In the genomic region with DNA sequence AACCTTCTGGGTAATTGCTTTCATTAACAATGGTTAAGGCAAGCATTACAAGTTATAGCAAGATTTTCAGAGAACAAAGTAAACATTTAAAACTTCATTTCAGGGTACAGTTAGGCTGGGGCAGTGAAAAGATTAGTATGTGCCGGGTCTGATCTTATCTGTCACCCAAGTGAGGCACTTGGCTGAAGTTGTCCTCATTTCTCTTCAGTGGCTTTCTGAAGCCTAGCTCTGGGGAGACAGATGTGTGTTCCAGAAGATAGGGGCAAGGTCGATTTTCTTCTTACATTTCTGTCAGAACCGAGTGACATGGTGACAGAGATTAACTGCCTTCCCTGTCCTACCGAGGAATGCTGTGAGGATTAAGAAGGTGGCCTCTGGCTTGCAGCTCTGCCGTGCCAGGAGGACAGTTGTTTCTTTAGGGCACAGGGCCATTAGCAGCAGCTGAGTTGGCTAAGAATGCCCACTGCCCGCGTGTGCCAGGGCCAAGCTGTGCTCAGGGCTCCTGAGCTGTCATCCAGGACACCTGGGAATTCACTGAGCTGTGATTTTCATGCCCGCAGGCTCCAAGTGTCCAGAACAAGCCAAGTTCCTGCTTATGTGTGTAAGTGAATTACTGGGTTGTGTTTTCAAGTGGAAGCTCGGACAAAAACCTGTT, we compare ENCODE assay signal across 8 mouse cellular contexts.
DNase-seq lines count a peak whose midpoint lies in the region; ATAC-seq and TF ChIP-seq lines count a peak whose summit lies in the region.
"Had no signal": no experiment of that assay in that cellular context is flagged by ENCODE, and none has a peak within 500 bp of the region (broad histone marks: within the 10 kb centered on the region; RNA-seq: fewer than 3 reads in every experiment).

No protein-coding gene starts in this region.

- TF ChIP-seq CTCF in thymus, adult 2 months (IDR thresholded peaks at IDR 0.05; ENCODE audit: borderline replicate concordance, control insufficient read depth, extremely low read depth, insufficient read depth, low read length, poor library complexity): no peak

- H3K27ac ChIP-seq in heart, embryonic 14.5 days (replicated peaks in 1 of 2; ENCODE audit: control insufficient read depth in 1 of 2, insufficient read depth in 1 of 2, low read depth in 2 of 2, low read length in 2 of 2): no peak overlapping the region
- H3K27ac ChIP-seq in thymus, adult 2 months (ENCODE audit: control insufficient read depth, insufficient read depth, low read length): no peak overlapping the region
- H3K27ac ChIP-seq: limb, embryonic 12.5 days had no signal

- H3K9ac ChIP-seq in heart, embryonic 14.5 days (ENCODE audit: low read length): peak overlapping the region; percentile 41; the same call in 1 of the 2 replicates
- H3K9ac ChIP-seq: limb, embryonic 12.5 days had no signal

- H3K4me1 ChIP-seq in heart, embryonic 14.5 days (ENCODE audit: control insufficient read depth in 2 of 2, insufficient read depth in 2 of 2, low read length in 2 of 2): peaks cover 8 to 31% of the 10 kb centered on the region in 2 experiments
- H3K4me1 ChIP-seq in thymus, adult 2 months (replicated peaks; ENCODE audit: control insufficient read depth, insufficient read depth, low read length): peaks cover 3% of the 10 kb centered on the region; the same call in 1 of the 2 replicates
- H3K4me1 ChIP-seq: limb, embryonic 12.5 days had no signal

- H3K27me3 ChIP-seq in heart, embryonic 14.5 days (ENCODE audit: control insufficient read depth, insufficient read depth, low read length): no peaks in the 10 kb centered on the region
- no peaks in the 10 kb centered on the region for H3K27me3 ChIP-seq in thymus, adult 2 months (ENCODE audit: control insufficient read depth, insufficient read depth, low read length)
- H3K27me3 ChIP-seq: limb, embryonic 12.5 days had no signal

- TF ChIP-seq POLR2A in thymus, adult 2 months (IDR thresholded peaks at IDR 0.05; ENCODE audit: control insufficient read depth, extremely low read depth, insufficient read depth, low read length, poor library complexity): no peak

- H3K9me3 ChIP-seq in heart, embryonic 14.5 days (ENCODE audit: control insufficient read depth, low read length): no peaks in the 10 kb centered on the region
- H3K9me3 ChIP-seq: limb, embryonic 12.5 days had no signal

- H3K4me2 ChIP-seq in heart, embryonic 14.5 days (ENCODE audit: low read length): no peak overlapping the region
- H3K4me2 ChIP-seq: limb, embryonic 12.5 days had no signal

- WGBS in heart, embryonic 14.5 days: 43% methylated on average over 9 of the region's 9 CpGs
- WGBS in thymus, adult 2 months: 88% methylated on average over 9 of the region's 9 CpGs

- no peak for ATAC-seq in heart, embryonic 14.5 days (ENCODE audit: insufficient number of reproducible peaks, insufficient read depth, low FRiP score, low read depth)

- no peak overlapping the region for H3K4me3 ChIP-seq in heart, embryonic 14.5 days (ENCODE audit: control insufficient read depth in 1 of 2, insufficient read depth in 1 of 2, low read depth in 1 of 2, low read length in 2 of 2)
- H3K4me3 ChIP-seq in thymus, adult 2 months (ENCODE audit: control insufficient read depth, insufficient read depth, low read length): no peak overlapping the region
- H3K4me3 ChIP-seq: limb, embryonic 12.5 days had no signal

- no peaks in the 10 kb centered on the region for H3K36me3 ChIP-seq in heart, embryonic 14.5 days (ENCODE audit: control insufficient read depth, insufficient read depth, low read length)
- H3K36me3 ChIP-seq in thymus, adult 2 months (ENCODE audit: control insufficient read depth, insufficient read depth, low read length): peaks cover 7% of the 10 kb centered on the region; the same call in 1 of the 2 replicates
- H3K36me3 ChIP-seq: limb, embryonic 12.5 days had no signal

- DNase-seq in ovary, postnatal 36 days (ENCODE audit: low spot score): peak; percentile 16
- DNase-seq in ovary, postnatal 10 days (ENCODE audit: low spot score): no peak
- peak; percentile 79 for DNase-seq in cerebellum, adult 9-11 months
- DNase-seq in skeletal muscle tissue, adult 2 months (ENCODE audit: low read depth, low spot score): peak; percentile 87
- no peak for DNase-seq in thymus, adult 2 months
- no peak for DNase-seq in spleen, postnatal 10 days (ENCODE audit: low spot score in 2 of 2)

Comparison
In these comparisons a context has a peak if more than half of its experiments do, and no peak if none do; other contexts are left out.
1. DNase-seq: peak in ovary, postnatal 36 days (single experiment), cerebellum, adult 9-11 months (single experiment) and skeletal muscle tissue, adult 2 months (single experiment); none in ovary, postnatal 10 days (single experiment), thymus, adult 2 months (single experiment) and spleen, postnatal 10 days (0 of 2).